Mouse (Mus musculus): ENCODE results near the gene Slc35e3.
"Not testable (repeated sequence)": the region's sequence is repeated elsewhere in the genome, so short reads cannot be mapped to it uniquely, and the experiment has no call there.

Gene Slc35e3

DNA sequence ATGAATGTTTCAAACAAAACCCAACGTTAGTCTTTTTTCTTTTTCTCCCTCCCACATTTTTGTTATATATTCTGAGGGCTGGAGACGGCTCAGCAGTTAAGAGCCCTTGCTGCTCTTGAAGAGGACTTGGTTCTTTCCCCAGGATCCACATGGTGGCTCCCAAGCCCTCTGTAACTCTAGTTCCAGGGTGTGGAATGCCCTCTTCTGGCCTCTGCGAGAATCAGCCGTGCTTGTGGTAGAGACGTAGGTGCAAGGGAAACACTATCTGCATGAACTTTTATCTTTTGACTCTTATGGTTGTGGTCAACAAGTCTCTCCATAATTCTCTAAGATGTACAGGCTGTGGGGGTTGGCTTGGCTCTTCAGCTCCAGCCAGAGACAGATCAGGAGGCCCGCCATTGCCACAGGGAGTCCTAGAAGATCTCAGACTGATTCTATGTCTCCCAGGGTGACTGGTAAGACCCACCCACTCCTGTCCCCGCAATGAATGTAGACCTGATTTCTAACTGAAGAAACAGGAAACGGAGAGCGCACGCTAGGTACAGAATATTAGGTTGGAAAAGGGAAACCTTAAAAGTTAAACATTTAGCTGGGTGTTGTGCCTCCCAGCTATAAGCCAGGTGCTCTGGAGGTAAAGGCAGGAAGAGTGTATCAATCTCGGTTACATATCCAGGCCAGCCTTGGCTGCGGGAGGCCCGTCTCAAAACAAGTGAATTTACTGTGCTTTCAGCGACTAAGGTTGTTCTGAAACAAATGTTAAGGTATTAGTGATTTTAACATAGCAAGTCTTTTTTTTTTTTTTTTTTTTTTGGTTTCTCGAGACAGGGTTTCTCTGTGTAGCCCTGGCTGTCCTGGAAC, 14.7 kb downstream of the Slc35e3 start:
- DNase-seq = peak; percentile 19 to 47

DNA sequence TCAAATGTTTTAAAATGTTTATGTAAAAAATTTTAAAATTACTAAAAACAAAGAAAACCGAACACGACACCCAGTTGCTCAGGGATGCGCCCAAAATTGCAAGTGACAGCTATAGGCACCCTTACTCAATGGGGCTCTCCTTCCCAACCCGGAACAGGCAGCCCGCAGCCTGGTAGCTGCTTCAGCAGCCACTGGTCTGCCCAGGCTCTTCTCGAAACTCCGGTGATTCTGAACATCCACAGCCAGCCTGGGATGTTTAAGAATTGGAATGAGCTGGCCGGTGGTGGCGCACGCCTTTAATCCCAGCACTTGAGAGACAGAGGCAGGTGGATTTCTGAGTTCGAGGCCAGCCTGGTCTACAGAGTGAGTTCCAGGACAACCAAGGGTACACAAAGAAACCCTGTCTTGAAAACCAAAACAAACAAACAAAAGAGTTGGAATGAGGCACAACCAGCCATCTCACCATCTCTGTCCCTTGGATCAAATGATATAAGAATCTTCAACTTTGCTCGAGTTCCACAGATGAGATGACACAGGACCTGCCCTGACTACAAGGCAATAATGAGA, 15.4 kb downstream of the Slc35e3 start:
- no peak for DNase-seq

DNA sequence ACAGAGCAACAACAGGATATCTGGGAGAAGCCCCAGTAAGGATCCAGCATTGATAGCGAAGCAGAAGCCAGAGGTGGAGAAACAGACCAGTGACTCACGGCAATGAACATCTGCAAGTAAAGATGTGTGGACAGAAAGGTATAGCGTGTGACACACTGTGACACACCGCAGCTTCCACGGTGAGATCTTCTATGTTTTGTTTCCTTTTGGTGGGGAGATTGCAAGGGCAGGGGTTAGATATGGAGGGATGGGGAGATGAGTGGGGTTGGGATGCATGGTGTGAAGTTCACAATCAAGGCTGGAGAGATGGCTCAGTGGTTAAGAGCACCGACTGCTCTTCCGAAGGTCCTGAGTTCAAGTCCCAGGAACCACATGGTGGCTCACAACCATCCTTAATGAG, 16.0 kb downstream of the Slc35e3 start:
- no peak for DNase-seq

DNA sequence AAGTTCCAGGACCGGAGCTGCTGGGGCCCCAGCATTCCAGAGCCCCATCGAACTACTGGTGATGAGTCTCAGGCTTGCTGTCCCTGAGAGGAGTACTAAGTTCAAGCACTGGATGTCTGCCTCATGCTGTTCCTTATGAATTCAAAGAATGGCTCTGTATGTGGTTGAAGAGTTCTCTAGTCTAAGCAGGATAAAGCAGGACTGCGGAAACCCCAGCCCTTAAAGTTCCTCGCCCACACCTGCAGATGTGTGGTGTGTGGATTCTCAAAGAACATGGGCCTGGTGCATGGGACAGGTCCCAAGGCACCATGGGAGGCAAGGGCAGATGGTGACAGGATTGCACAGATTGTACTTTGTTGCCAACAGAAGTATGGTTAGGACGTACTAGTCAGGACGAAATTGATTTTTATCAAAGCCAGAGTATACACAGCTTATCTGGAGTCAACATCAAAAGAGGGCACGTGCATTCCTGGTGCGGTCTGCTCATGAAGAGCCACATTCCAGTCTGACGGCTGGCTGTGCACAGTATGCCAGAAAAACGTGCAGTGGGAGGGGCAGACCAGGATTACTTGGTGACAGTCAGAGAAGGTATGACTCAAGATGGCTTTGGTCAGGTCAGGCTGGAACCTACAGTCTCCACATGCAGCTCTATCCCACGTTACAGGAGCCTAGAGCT, 16.9 kb downstream of the Slc35e3 start:
- no peak for DNase-seq

DNA sequence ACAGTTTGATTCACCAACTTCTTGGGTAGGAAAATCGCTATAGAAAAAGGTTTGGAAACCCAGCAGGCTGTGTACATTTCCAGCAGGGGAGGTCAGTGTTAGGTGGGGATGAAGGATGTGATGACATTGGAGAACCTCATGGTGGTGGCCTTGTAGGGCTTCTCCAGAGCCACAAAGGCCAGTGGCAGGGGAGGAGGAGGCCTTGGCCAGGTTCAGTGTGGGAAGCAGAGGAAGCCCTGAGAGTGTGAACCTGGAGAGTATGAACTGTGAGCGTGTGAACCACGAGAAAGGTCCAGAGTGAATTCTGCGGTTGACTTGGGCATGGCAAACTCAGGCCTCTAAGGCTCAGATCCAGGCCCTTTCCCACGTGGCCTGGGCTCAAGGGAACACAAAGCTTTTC, 17.6 kb downstream of the Slc35e3 start:
- DNase-seq = no peak

DNA sequence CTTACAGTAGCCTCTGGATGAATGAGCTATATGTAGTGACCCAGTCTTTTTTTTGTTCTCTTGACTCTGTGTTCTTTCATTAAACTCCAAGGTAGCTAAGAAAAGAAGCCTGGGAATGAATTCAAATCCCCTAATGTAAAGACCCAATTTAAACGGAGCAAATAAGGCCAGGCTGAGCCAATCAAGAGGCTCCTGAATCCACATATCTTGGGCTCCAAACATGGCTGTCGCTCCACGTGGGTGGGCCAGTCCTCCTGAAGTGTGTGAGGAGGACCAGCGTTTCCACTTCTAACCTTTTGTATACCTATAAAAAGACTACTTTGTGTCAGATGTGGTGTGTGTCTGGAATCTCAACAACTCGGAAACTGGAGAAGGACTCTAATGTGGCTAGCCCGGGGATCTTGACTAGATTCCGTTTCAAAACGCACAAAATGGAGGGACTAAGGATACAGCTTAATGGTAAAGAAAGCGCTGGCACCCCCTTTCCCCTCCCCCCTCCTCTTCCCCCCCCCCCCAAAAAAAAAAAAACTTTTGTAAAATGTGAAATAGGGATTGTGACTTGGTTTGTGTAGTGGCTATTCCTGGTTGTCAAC, 18.6 kb downstream of the Slc35e3 start:
- no peak for DNase-seq

DNA sequence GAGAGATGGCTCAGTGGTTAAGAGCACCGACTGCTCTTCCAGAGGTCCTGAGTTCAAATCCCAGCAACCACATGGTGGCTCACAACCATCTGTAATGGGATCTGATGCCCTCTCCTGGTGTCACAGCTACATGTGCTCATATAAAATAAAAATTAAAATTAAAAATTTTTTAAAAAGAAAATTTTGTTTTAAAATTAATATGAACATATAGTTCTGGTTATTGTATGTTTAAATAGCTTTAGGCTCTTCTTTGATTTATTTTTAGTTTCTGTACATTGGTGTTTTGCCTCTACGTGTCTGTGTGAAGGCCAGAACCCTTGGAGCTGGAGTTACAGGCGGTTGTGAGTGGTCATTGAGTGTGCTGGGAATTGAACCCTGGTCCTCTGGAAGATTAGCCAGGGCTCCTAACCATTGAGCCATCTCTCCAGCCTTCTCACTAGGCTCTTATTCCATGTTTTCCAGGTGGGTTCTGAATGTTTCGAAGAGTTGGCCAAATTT, 19.2 kb downstream of the Slc35e3 start:
- DNase-seq = no peak

DNA sequence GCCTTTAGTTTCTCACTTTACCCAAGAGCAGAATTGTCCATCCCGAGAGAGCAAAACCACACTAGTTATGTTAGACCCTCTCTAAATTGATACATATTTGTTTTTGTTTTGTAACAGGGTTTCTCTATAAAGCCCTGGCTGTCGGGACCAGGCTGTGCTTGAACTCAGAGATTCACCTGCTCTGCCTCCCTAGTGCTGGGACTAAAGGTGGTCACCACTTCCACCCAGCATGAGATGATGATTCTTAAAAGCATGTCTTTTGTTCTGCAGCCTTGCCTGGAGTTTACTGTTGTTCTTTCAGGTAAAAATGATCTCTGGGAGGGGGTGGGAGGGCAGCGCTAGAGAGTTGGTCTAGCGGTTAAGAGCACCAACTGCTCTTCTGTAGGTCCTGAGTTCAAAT, 19.8 kb downstream of the Slc35e3 start:
- no peak for DNase-seq

DNA sequence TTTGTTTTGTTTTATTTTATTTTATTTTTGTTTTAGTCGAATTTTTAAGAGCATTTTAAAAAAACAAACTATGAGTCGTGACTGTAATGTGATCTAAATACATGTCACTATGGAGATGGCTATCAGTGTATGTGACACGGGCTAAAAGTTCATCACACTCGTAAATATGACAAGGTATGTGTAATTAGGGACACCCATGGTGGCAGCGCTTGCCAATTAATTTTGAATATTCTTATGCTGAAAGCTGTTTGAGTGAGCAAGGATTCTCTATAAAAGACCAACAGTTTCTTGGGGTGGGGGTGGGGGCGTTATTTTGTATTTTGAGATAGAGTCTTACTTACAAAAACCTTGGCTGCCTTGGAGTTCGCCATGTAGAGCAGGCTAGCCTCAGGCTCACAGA, 20.5 kb downstream of the Slc35e3 start:
- no peak for DNase-seq

DNA sequence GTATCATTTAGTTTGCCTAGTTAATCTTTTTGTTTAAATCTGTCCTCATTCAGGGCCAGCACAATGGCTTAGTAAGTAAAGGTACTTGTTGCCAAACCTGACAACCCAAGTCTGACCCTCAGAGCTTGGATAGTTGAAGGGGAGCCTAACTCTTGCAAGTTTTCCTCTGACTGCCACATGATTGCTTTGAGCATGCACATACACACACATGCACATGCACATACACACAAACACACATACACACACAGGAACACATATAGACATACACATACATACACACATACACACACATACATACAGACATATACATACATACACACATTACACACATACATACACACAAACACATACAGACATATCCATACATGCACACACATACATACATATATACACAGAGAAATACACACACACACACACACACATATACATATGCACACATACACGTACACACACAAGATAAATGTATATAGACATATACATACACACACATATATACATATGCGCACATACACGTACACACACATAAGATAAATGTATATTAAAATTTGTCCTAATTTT, 21.3 kb downstream of the Slc35e3 start:
- DNase-seq = no peak

DNA sequence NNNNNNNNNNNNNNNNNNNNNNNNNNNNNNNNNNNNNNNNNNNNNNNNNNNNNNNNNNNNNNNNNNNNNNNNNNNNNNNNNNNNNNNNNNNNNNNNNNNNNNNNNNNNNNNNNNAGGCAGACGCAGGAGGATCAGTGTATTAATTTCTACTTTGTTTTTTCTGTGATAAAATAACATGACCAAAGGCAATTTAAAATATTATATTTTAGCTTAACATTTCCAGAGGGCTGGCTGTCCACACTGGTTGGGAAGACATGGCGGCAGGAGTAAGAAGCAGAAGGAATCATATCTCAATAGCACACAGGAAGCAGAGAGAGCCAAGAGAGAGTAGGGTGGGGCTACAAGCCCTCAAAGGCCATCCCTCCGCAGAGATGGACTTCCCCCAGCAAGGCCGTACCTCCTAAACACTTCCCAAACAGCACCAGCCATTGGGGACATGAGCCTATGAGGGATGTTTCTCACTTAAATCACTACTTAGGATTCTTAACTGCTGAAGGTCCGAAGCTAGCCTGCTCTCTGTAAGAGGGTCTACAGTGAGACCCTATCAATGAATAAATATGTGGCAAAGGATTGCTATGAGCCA, 21.9 kb downstream of the Slc35e3 start:
- DNase-seq = no peak

DNA sequence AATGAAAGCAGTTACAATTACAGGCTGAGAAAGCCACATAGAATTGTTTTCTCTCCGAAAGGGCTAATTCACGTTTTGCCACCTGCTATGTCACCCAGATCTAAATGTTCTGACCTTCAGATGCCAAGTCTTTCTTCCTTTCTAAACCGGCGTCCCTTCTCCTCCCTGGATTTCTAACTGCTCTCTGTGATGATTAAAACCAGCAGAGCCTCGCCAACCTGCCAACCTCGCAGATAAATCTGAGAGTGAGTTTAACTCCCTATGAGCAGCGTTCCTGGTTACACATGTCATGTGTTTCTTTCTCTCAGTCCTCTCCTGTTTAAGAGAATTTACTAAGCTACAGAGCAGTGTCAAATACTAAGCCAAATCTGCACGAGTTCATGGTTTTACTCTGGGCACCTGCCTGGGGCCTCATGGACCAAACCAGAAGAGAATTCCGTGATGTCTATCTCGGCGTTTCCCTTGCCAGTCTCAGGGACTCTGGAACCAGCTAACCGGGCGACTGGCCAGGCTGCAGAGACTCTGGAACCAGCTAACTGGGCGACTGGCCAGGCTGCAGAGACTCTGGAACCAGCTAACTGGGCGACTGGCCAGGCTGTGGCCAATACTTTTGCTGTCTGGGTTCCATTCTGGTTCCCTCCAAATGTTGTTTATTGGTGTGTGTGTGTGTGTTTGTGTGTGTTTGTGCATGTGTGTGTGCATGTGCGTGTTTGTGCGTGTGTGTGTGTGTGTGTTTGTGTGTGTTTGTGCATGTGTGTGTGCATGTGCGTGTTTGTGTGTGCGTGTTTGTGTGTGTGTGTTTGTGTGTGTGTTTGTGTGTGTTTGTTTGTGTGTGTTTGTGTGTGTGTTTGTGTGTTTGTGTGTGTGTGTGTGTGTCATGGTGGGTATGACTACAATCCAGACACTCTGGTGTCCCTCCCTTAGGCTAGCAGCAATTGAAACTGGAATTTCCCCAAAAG, 27.7 kb downstream of the Slc35e3 start:
- DNase-seq = peak in 1 of 2 experiments; percentile 41

DNA sequence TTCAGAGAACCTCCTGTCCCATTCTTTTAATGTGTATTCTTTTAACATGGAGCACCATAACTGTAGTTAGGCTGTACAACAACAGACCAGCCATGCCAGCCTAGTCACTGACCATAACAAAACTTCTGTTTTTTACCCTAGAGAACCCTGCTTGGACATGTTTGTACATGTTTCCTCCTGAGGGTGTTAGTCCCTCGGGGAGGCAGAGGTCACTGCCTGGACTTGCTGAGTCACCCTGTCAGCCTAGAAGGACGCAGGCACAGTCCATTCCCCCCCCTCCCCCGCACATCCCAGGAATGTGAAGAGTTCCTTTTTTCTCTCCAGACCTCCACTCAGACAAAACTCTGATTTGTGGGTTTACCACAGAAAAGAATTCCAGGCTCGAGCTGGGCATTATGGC, 28.6 kb downstream of the Slc35e3 start:
- no peak for DNase-seq

DNA sequence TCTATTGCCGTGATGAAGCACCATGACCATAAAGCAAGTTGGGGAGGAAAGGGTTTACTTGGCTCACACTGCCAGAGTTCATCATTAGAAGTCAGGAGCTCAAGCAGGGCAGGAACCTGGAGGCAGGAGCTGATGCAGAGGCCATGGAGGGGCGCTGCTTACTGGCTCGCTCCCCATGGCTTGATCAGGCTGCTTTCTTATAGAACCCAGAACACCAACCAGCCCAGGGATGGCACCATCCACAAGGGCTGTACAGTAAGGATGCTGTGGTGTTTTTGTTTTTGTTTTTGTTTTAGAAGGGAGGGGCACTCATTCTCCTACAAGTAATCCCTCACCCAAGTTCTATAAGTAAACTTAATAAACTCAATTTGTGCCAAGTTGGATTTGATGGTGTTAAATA, 29.5 kb downstream of the Slc35e3 start:
- no peak for DNase-seq

DNA sequence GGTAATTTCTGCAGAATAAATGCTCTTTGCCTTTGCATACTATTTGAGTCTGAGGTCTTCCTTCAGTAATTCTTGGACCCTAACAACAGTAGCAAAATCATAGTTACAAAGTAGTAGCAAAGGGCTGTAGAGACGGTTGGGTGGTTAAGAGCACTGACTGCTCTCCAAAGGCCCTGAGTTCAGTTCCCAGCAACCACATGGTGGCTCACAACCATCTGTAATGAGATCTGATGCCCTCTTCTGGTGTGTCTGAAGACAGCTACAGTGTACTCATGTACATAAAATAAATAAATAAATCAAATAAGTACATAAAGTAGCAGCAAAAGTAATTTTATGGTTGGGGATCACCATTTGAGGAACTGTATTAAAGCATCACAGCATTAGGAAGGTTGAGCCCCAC, 30.5 kb downstream of the Slc35e3 start:
- DNase-seq = not testable (repeated sequence)

DNA sequence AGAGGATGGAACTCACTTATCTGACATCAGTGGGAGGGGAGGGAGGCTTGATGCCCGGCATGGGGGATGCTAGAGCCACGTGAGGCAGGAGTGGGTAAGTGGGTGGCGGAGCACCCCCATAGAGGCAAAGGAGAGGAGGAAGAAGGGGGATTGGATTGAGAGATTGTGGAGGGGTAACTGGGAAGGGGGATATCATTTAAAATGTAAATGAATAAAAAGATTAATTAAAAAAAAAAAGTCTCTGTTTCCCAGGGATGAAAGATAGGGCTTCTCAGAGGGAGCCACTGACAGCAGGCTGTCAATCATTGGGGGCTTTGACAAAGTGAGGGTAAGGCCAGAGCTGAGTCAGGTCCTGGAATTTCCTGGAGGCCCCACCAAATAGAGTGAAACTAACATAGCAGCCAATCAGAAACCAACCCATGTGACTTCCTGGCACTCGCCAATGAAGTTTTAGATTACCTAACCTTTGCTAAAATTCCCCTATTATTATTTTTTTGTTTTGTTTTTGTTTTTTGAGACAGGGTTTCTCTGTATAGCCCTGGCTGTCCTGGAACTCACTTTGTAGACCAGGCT, 31.2 kb downstream of the Slc35e3 start:
- no peak for DNase-seq

DNA sequence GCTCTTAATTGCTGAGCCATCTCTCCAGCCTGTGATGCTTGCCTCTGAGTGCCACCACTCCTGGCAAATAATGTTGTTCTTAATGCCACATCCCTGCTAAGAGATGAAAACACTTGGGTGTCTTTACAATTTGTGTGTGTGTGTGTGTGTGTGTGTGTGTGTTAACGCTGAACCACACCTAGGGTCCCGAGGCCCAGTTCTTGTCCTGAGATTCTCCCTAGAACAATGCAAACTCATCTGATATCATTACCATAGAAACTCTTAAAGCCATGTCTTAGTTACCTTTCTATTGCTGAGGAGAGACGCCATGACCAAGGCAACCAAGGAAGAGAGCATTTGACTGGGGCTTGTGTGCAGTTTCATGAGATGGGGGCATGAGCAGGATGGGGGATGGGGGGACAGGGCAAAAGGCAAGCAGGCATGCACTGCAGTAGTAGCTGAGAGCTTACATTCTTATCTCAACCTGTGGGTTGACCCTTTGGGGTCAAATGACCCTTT, 32.1 kb downstream of the Slc35e3 start:
- DNase-seq = no peak

DNA sequence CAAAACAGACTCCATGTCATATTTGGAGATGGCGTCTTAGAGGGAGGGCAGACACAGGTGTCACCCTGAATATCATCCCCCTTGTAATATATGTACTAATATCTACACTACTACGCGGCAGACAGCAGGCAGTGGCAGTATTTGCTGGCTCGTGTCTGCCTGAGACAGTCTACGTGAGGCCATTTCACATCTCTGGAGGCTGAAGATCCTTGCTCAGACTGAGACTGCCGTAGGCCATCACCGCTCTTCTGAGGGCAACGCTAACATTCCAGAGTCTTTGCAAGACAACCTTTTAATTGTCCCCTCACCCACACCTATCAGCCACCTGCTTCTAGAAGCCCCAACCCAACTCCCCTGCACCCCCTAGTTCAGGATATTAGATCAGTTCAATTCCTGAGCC, 32.7 kb downstream of the Slc35e3 start:
- no peak for DNase-seq

DNA sequence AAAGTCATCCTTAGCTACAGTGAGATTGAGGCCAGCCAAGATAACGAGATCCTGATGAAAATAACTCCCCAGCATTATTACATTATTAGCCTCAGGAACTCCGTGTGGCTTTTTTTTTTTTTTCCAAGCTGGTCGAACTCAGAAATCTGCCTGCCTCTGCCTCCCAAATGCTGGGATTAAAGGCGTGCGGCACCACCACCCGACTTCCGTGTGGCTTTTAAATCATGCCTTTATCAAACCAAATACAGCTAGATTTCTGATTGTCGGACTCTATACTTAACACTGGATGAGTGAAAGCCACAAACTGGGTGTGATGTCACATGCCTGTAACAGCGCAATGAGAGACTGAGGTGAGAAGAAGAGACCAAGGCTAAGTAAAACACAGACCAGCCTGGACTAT, 33.3 kb downstream of the Slc35e3 start:
- DNase-seq = no peak

DNA sequence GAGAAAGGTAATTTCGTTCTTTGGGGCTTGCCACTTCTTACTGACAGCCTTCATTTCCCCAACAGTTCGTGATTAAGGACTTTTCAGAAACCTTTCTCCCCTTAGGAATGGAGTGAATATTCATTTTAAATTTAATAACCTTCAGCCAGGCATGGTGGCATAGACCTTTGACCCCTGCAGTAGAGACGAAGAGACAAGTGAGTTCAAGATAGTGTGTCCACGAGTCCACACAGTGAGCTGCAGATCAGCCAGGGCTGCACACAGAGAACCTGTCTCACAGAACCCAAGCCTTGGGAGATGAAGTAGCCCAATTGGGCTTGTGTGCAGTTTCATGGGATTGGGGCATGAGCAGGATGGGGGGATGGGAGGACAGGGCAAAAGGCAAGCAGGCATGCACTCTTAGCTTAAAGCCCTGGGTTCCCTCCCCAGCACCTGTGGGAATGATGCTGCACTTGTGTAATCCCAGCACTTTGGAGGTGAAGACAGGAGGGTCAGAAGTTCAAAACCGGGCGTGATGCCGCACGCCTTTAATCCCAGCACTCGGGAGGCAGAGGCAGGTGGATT, 33.9 kb downstream of the Slc35e3 start:
- DNase-seq = no peak

DNA sequence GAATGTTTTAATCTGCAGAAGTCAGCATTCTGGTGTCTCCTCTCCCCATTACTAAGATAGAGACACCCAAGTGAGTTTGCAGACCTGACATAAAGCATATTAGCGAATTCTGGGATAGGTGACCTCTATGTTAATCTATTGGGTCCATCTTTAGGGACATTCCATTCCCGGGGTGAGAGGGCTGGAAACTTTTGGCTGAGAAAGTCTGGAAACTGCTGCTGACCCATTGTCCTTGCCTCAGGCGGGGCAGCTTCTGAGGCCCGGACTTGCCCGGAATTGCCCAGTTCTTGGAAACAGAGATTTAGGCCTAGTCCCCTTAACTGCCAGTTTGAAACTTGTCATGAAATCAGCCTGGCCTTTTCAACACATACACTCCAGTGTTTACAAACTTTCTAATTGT, 34.8 kb downstream of the Slc35e3 start:
- no peak for DNase-seq
